Mouse (Mus musculus) embryonic facial prominence, embryonic 11.5 days (tissue): ENCODE results near the gene Gm20388. TPM values are rescaled to one million over a fixed set of nuclear protein-coding genes. Genes with fewer than 3 reads are reported as not detected.
A peak's percentile ranks its signal among the peaks of the same experiment; 100 is the strongest.

Experiments
- ATAC-seq: fragments of 200-750 bp; cut with Nextera tagmentation; replicated peaks from 2 replicates; pipeline ENCODE4 v1.8.0; 2017; ENCODE audit warnings: low read depth; ENCODE audit not compliant: insufficient number of reproducible peaks, low FRiP score, low TSS enrichment
- DNase-seq: peaks from one replicate; pipeline ENCODE4 v3.0.0-alpha.2; 2015; ENCODE audit warnings: low spot score
- H3K27ac ChIP-seq: fragments of 300-500 bp; sonication (generic); replicated peaks from 2 replicates; pipeline ENCODE4 v1.5.1; 2014; ENCODE audit warnings: mild to moderate bottlenecking, low read depth, low read length, control low read depth
- H3K27me3 ChIP-seq: fragments of 300-500 bp; sonication (generic); 2 replicates; pipeline ENCODE4 v1.6.1; 2014; ENCODE audit warnings: mild to moderate bottlenecking, low read length, moderate library complexity, mixed read lengths; ENCODE audit not compliant: control insufficient read depth, insufficient read depth
- H3K36me3 ChIP-seq: fragments of 300-500 bp; sonication (generic); replicated peaks from 2 replicates; pipeline ENCODE4 v1.6.1; 2014; ENCODE audit warnings: low read depth, mild to moderate bottlenecking, low read length, moderate library complexity, mixed read lengths; ENCODE audit not compliant: control insufficient read depth, insufficient read depth
- H3K4me1 ChIP-seq: fragments of 300-500 bp; sonication (generic); 2 replicates; pipeline ENCODE4 v1.6.1; 2014; ENCODE audit warnings: low read length, mixed read lengths; ENCODE audit not compliant: control insufficient read depth, insufficient read depth
- H3K4me2 ChIP-seq: fragments of 300-500 bp; sonication (generic); 2 replicates; pipeline ENCODE4 v1.6.1; 2014; ENCODE audit warnings: low read depth, mild to moderate bottlenecking, control low read depth, low read length, moderate library complexity
- H3K4me3 ChIP-seq: fragments of 300-500 bp; sonication (generic); 2 replicates; pipeline ENCODE4 v1.5.1; 2014; ENCODE audit warnings: low read depth, low read length, control low read depth
- H3K9ac ChIP-seq: fragments of 300-500 bp; sonication (generic); replicated peaks from 2 replicates; pipeline ENCODE4 v1.6.1; 2014; ENCODE audit warnings: mild to moderate bottlenecking, control low read depth, low read length
- H3K9me3 ChIP-seq: fragments of 300-500 bp; sonication (generic); replicated peaks from 2 replicates; pipeline ENCODE4 v1.6.1; 2016; ENCODE audit warnings: mild to moderate bottlenecking, low read length, inconsistent platforms, mixed read lengths; ENCODE audit not compliant: control insufficient read depth
- WGBS: fragments of 180-500 bp; shearing (Covaris S2); extraction: QIAGEN DNeasy Blood & Tissue Kit; methylation state at CpG from one replicate; pipeline ENCODE4 v1.1.7; 2014; 5-methylcytosine and 5-hydroxymethylcytosine counted together
- polyA plus RNA-seq: library from polyadenylated mRNA; unstranded; fragments of >200 nt; fragmentation: Nextera tagmentation; extraction: Ambion mirVana; gene quantifications from 2 replicates; pipeline ENCODE4 v1.2.1, GENCODE M21; 2014

Gm20388 gene
- polyA plus RNA-seq, 1 experiment from 2014 or later = 3.1 TPM

DNA sequence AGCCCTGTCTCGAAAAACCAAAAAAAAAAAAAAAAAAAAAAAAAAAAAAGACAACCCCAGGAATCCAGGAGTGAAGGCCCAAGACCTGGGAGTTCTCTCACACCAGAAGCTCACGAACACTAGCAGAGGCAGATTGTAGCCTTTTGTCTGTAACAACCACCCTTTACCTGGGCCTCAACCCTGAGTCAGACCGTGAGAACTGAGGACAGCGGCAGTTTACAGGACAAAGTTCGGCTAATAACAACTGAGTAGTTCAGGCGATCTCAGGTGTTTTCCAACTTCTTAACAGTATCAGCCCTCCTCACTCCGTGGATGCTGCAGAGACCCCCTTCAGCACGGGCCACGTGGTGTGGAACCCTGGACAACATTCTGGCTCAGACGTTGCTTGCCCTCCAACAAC, 2676.1 kb downstream of the Gm20388 start:
- no peak for ATAC-seq
- no peak overlapping the region for H3K27ac ChIP-seq
- 81% methylated on average over 10 of the region's 10 CpGs for WGBS
- H3K9ac ChIP-seq = no peak overlapping the region
- DNase-seq = no peak
- H3K4me2 ChIP-seq = no peak overlapping the region
- no peaks in the 10 kb centered on the region for H3K27me3 ChIP-seq
- no peaks in the 10 kb centered on the region for H3K9me3 ChIP-seq
- no peaks in the 10 kb centered on the region; the same call in 1 of the 2 replicates for H3K4me1 ChIP-seq
- H3K4me3 ChIP-seq = no peak overlapping the region
- H3K36me3 ChIP-seq = no peaks in the 10 kb centered on the region

DNA sequence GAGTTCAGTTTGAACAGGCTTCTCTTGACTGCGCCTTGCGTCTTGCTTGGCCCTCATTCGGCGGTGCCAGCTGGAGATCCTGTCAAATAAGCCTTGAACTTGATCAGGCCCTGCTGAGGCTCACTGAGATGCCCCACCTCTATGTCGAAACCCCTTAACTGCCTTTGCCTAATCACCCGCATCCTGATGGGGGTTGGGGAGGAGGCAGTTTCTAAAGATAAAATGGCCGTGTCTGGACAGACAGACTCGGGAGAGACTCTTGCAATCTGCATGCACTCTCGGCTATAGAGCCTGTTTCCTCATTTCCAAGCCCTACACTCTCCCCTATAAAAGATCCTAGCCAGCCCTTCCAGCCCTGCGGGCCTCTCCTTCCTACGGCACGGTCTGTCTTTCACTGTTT, 2682.6 kb downstream of the Gm20388 start:
- Histone ChIP-seq H3K4me3 (no peak overlapping the region), H3K4me1 (no peaks in the 10 kb centered on the region), H3K27me3 (no peaks in the 10 kb centered on the region), H3K27ac (no peak overlapping the region), H3K36me3 (no peaks in the 10 kb centered on the region), H3K9me3 (no peaks in the 10 kb centered on the region), H3K9ac (no peak overlapping the region), H3K4me2 (no peak overlapping the region)
- ATAC-seq = no peak
- DNase-seq = no peak
- 74% methylated on average over 12 of the region's 12 CpGs for WGBS

DNA sequence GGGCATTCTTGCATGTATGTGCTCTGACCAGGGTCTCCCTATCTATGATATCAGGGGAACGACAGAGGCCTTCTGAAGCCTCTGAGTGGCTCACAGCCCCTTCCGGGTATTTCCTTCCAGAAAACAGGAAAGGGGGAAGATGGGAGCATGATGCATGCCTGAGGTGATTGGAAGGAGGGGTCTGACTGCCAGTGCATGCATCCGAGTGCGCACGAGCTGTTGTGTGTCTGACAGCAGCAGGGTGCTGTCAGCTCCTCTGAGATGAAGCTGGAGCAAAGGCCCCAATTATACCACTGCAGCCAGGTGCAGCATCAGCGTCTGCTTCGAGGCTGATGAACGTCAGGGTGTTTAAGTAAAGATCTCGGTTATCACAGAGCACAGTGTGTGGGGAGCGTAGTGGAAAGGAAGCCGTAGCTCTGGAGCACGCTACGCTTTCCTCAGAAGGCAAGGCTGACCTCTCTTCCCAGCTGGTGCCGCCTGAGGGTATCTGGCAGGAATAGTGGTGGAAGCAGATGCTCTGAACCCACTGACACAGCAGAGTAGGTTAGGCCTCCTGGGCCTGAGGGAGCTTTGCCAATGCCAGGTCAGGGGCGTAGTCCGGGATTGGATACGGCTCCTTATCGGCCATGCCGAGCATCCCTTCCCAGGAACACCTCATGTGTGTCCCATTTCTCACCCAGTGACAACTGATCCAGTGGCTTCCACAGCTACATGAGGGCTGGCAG, 2683.3 kb downstream of the Gm20388 start:
- ATAC-seq = no peak
- H3K36me3 ChIP-seq = no peaks in the 10 kb centered on the region
- H3K4me3 ChIP-seq = no peak overlapping the region
- no peaks in the 10 kb centered on the region for H3K27me3 ChIP-seq
- H3K27ac ChIP-seq = no peak overlapping the region
- no peak overlapping the region for H3K4me2 ChIP-seq
- no peaks in the 10 kb centered on the region for H3K4me1 ChIP-seq
- no peak for DNase-seq
- no peaks in the 10 kb centered on the region for H3K9me3 ChIP-seq
- WGBS = 75% methylated on average over 19 of the region's 19 CpGs
- H3K9ac ChIP-seq = 0 out of 2 replicates have a peak overlapping the region, but pooled peaks have one; percentile 3

DNA sequence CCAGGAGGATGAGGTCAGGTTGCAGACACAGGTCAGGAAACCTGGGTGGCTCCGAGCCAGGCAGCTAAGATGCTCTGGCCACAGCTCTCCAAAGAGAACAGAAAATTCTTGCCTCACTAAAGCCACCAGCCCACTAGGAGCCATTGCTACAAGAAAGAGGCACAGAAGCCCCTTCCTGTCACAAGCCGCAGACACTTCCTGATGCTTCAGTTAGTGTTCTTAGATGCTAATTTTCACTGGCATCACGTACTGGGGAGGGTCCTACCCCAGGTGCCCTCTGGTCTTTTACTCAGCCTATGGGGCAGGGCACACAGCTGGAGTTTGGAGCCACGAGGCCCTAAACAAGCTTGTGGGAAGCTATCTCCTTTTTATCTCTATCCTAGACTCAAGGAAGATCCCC, 2685.4 kb downstream of the Gm20388 start:
- Histone ChIP-seq H3K9me3 (no peaks in the 10 kb centered on the region), H3K27ac (no peak overlapping the region), H3K27me3 (no peaks in the 10 kb centered on the region), H3K9ac (no peak overlapping the region), H3K36me3 (no peaks in the 10 kb centered on the region), H3K4me2 (no peak overlapping the region), H3K4me1 (no peaks in the 10 kb centered on the region), H3K4me3 (no peak overlapping the region)
- DNase-seq = no peak
- 40% methylated on average over 4 of the region's 4 CpGs for WGBS
- ATAC-seq = no peak

DNA sequence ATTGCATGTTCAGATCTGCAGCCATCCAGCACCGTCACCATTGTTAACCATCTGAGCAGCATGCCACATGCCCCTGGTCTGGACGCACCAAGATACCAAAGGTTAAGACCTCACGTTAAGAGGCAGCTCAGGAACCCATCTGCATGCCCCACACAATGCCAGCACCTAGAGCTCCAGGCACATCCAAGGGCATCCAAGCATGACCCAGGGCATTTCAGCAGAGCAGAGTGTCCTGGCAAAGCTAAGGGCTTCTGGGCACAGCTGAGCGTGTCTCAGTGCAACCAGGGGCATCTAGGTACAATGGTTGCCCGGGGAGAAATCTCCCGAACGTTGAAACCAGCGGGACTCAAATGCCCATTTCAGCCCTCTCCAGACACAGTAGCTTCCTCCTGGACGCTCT, 2690.0 kb downstream of the Gm20388 start:
- no peak for DNase-seq
- no peak overlapping the region for H3K4me2 ChIP-seq
- H3K4me3 ChIP-seq = no peak overlapping the region
- no peak overlapping the region for H3K9ac ChIP-seq
- 90% methylated on average over 9 of the region's 9 CpGs for WGBS
- H3K36me3 ChIP-seq = no peaks in the 10 kb centered on the region
- no peaks in the 10 kb centered on the region for H3K9me3 ChIP-seq
- H3K27me3 ChIP-seq = no peaks in the 10 kb centered on the region
- no peak for ATAC-seq
- H3K4me1 ChIP-seq = no peaks in the 10 kb centered on the region
- no peak overlapping the region for H3K27ac ChIP-seq

DNA sequence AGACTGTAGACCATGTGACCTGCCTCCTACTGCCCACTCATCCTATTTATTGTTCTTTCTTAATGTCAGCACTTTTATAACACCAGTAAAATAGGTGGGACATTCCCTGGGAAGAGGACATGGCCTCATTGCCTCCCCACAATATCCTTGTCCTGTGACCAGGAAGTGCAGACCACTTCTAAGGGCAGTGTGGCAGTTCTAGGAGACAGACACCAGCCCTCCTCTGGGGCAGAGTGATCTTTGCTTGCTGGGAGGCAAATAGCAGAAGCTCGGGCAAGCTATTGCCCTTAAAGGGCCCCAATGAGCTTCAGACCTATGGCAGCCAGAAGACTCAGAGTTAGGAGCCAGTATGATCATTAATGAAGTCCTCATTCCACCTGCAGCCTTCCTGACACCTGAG, 2694.0 kb downstream of the Gm20388 start:
- H3K9me3 ChIP-seq = no peaks in the 10 kb centered on the region
- no peak overlapping the region for H3K27ac ChIP-seq
- ATAC-seq = no peak
- no peaks in the 10 kb centered on the region for H3K36me3 ChIP-seq
- H3K27me3 ChIP-seq = no peaks in the 10 kb centered on the region
- DNase-seq = no peak
- no peak overlapping the region for H3K9ac ChIP-seq
- H3K4me1 ChIP-seq = no peaks in the 10 kb centered on the region
- WGBS = 68% methylated on average over 1 of the region's 1 CpGs
- no peak overlapping the region for H3K4me3 ChIP-seq
- H3K4me2 ChIP-seq = no peak overlapping the region

DNA sequence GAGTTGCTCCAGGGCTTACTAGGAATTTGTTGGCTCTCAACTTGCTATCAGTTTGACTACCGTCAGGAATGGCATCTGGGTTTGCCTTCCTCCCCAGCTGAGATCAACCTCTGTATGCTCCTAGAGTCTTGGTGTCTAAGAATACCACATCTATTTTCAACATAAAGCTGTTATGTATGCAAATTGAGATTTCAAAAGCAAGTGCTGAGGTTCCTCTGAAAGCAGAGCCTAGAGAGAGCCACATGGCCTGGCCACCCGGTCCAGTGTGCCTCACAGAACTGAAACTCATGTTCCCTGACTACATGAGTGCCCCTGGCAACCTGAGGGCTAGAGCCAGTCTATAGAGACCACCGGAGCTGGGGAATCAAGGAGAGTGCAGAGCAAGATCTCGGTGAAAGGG, 2694.7 kb downstream of the Gm20388 start:
- no peak overlapping the region for H3K27ac ChIP-seq
- no peak overlapping the region for H3K9ac ChIP-seq
- 84% methylated on average over 4 of the region's 4 CpGs for whole genome bisulfite sequencing
- no peaks in the 10 kb centered on the region for H3K9me3 ChIP-seq
- no peak overlapping the region for H3K4me2 ChIP-seq
- H3K36me3 ChIP-seq = no peaks in the 10 kb centered on the region
- DNase-seq = no peak
- no peaks in the 10 kb centered on the region for H3K4me1 ChIP-seq
- no peak overlapping the region for H3K4me3 ChIP-seq
- H3K27me3 ChIP-seq = no peaks in the 10 kb centered on the region
- no peak for ATAC-seq

DNA sequence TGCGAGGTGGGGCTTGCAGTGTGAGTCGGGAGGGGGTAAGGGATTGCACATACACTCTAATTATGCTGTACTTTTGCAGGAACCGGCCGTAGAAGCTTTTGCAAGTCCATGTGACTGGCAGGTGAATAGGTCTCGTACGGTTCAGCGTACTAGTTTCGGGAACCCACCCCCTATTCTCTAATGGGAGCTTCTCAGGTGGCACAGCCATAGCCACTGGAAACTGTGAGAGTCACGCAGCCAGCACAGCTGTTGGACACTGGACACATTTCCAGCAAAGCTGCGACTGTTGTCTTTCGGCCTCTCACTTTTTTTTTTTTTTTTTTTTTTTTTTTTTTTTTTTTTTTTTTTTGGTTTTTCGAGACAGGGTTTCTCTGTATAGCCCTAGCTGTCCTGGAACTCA, 2696.2 kb downstream of the Gm20388 start:
- Histone ChIP-seq H3K36me3 (no peaks in the 10 kb centered on the region), H3K4me1 (0 out of 2 replicates have a peak, but pooled peaks cover 2% of the 10 kb centered on the region), H3K27me3 (no peaks in the 10 kb centered on the region), H3K9ac (no peak overlapping the region), H3K4me3 (no peak overlapping the region), H3K4me2 (no peak overlapping the region), H3K9me3 (no peaks in the 10 kb centered on the region), H3K27ac (no peak overlapping the region)
- WGBS = 80% methylated on average over 11 of the region's 12 CpGs
- no peak for DNase-seq
- no peak for ATAC-seq
